Mouse (Mus musculus) forebrain, embryonic 14.5 days (tissue): ENCODE data around the gene Aldh18a1. TPM values are rescaled to one million over a fixed set of nuclear protein-coding genes. Genes with fewer than 3 reads are reported as not detected.
A peak's percentile ranks its signal among the peaks of the same experiment; 100 is the strongest.

ENCODE experiments used
- ATAC-seq: fragments of 200-750 bp; cut with Nextera tagmentation; 2 replicates; pipeline ENCODE4 v1.8.0; 2017; ENCODE audit warnings: mild to moderate bottlenecking, moderate library complexity
- DNase-seq: peaks from one replicate; pipeline ENCODE4 v3.0.0-alpha.2; 2015; ENCODE audit warnings: low spot score
- H3K27ac ChIP-seq: fragments of 300-500 bp; sonication (generic); 2 replicates; pipeline ENCODE4 v1.5.1; 2014; ENCODE audit warnings: low read depth, mild to moderate bottlenecking, control low read depth, low read length, moderate library complexity
- H3K27me3 ChIP-seq: fragments of 300-500 bp; sonication (generic); replicated peaks from 2 replicates; pipeline ENCODE4 v1.6.1; 2014; ENCODE audit warnings: low read length, control low read depth, mixed read lengths; ENCODE audit not compliant: control insufficient read depth, insufficient read depth
- H3K36me3 ChIP-seq: fragments of 300-500 bp; sonication (generic); 2 replicates; pipeline ENCODE4 v1.6.1; 2014; ENCODE audit warnings: low read length, control low read depth; ENCODE audit not compliant: control insufficient read depth, insufficient read depth
- H3K4me1 ChIP-seq: fragments of 300-500 bp; sonication (generic); 2 replicates; pipeline ENCODE4 v1.6.1; 2014; ENCODE audit warnings: antibody characterized with exemption, low read length, control low read depth; ENCODE audit not compliant: control insufficient read depth, insufficient read depth
- H3K4me2 ChIP-seq: fragments of 300-500 bp; sonication (generic); 2 replicates; pipeline ENCODE4 v1.6.1; 2014; ENCODE audit warnings: mild to moderate bottlenecking, control low read depth, low read length
- H3K4me3 ChIP-seq: fragments of 300-500 bp; sonication (generic); 2 replicates; pipeline ENCODE4 v1.5.1; 2014; ENCODE audit warnings: low read depth, low read length, control low read depth
- H3K9ac ChIP-seq: fragments of 300-500 bp; sonication (generic); 2 replicates; pipeline ENCODE4 v1.6.1; 2014; ENCODE audit warnings: mild to moderate bottlenecking, low read length, control low read depth, moderate library complexity
- H3K9me3 ChIP-seq: fragments of 300-500 bp; sonication (generic); replicated peaks from 2 replicates; pipeline ENCODE4 v1.6.1; 2016; ENCODE audit warnings: low read length, control low read depth, mixed read lengths; ENCODE audit not compliant: control insufficient read depth
- WGBS: fragments of 180-500 bp; shearing (Covaris S2); extraction: QIAGEN DNeasy Blood & Tissue Kit; methylation state at CpG from one replicate; pipeline ENCODE4 v1.1.7; 2014; 5-methylcytosine and 5-hydroxymethylcytosine counted together
- polyA plus RNA-seq: library from polyadenylated mRNA; unstranded; fragments of >200 nt; fragmentation: Nextera tagmentation; extraction: Ambion mirVana; gene quantifications from 2 replicates; pipeline ENCODE4 v1.2.1, GENCODE M21; 2014

Aldh18a1 gene
- polyA plus RNA-seq, 1 experiment from 2014 or later, result 56.3 TPM

DNA sequence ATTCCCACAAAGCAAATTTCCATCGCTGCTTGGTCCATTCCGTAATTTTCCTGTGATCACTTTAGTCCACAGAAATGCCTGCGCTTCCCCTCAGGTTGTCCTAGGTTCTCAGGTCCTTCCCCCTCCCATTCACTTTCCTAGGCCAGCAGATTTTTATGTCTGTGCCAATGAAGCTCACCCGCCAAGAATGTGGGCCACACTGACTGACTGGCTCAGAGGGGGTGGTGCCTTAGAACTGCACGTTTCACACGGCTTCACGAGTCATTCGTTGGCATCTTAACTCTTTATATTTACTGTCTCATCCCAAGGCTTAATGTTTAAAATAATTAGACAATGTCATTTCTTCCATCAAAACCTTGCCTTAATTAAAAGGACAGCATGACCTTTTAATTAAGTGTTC is 7.6 kb upstream of the Aldh18a1 start:
- WGBS, result 83% methylated on average over 8 of the region's 8 CpGs
- no peaks in the 10 kb centered on the region for H3K4me1 ChIP-seq
- no peak overlapping the region for H3K4me2 ChIP-seq
- DNase-seq (no peak), ATAC-seq (no peak)
- H3K27me3 ChIP-seq, result no peaks in the 10 kb centered on the region
- H3K36me3 ChIP-seq, result peaks cover 22% of the 10 kb centered on the region
- no peak overlapping the region for H3K4me3 ChIP-seq
- no peak overlapping the region for H3K9ac ChIP-seq
- H3K9me3 ChIP-seq, result no peaks in the 10 kb centered on the region
- no peak overlapping the region for H3K27ac ChIP-seq

DNA sequence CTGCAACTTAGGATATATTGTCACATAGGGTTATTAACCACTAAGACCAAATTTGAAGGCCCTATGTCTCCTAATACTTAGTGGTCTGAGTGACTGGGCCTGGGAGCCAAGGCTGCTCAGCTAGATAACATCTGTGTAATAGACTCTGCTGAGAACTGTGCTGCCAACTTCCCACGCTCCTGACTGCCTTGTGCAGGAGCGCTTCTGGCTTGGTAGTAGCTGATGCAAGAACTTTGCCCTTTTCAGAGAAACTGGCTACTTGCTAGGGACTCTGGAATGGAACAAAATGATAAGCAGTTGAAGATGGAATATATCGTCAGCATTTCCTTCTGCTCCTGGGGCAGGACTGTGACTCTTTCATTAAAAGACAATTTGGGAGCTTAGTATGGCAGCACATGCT is 7.0 kb upstream of the Aldh18a1 start:
- Histone ChIP-seq H3K9ac (no peak overlapping the region), H3K4me3 (no peak overlapping the region), H3K4me2 (no peak overlapping the region), H3K4me1 (no peaks in the 10 kb centered on the region), H3K27me3 (no peaks in the 10 kb centered on the region), H3K9me3 (no peaks in the 10 kb centered on the region), H3K27ac (no peak overlapping the region), H3K36me3 (peaks cover 22% of the 10 kb centered on the region)
- DNase-seq (no peak), ATAC-seq (no peak)
- WGBS, result 94% methylated on average over 3 of the region's 3 CpGs

DNA sequence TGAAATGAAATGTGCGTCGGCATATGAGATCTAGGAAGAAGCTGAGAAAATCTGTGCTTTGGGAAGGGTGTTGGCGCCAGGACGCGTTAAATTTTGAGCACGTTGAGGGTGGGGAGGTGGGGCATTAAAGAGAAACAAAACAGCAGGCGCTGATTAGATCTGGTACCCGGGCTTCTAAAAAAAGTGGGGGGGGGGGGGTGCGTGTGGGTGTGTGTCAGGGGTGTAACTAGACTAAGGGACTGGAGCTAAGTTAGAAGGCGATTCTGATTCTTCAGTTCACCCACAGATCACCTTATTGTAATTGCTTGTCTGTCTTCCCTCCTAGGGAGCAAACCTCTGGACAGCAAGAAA is 1.2 kb upstream of the Aldh18a1 start:
- under 1% methylated on average over 9 of the region's 10 CpGs for WGBS
- H3K4me2 ChIP-seq, result peak overlapping the region; percentile 83
- H3K27me3 ChIP-seq, result no peaks in the 10 kb centered on the region
- peaks cover 11% of the 10 kb centered on the region for H3K4me1 ChIP-seq
- H3K9ac ChIP-seq, result peak overlapping the region; percentile 56
- H3K36me3 ChIP-seq, result peaks cover 5% of the 10 kb centered on the region
- peak overlapping the region; percentile 86 for H3K4me3 ChIP-seq
- ATAC-seq (0 out of 2 replicates have a peak, but pooled peaks have one; percentile 0), DNase-seq (no peak)
- no peaks in the 10 kb centered on the region for H3K9me3 ChIP-seq
- H3K27ac ChIP-seq, result peak overlapping the region; percentile 44; the same call in 1 of the 2 replicates

DNA sequence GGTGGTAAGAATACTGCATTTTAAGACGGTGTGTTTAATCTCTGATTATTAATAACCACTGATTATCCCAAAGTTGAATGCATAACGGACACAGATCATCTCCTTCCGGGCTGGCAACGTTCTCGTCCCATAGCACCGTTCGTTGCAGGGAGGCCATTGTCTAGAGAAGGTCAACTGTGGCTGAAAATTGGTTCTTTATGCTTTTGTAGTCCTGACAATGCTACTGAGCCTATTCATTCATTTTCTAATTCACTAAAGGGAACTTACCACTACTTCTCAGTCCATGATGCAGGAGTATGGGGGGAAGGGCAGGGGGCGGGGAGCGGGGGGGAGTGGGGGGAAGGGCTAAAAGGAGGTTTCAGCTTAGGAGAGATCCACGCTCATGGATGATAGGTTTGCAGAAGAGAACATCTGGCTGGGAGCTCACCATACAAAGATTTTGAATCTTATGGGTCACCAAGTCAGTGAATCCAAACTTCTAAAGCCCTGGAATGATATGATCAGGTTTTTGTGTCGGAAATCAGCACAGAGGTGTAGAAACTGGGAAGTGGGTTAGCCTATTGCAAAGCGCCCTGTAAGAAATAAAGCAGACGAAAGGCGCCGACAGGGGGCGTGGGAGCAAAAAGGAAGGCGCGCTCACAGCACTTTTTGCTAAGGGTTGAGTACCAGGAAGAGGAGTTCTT is 725 bp upstream of the Aldh18a1 start:
- 4% methylated on average over 18 of the region's 18 CpGs for WGBS
- Histone ChIP-seq H3K9ac (peak overlapping the region; percentile 56), H3K9me3 (no peaks in the 10 kb centered on the region), H3K4me1 (peaks cover 11% of the 10 kb centered on the region), H3K4me3 (peak overlapping the region; percentile 86), H3K4me2 (peak overlapping the region; percentile 83), H3K27me3 (no peaks in the 10 kb centered on the region), H3K27ac (peak overlapping the region; percentile 61; the same call in 1 of the 2 replicates), H3K36me3 (peaks cover 7% of the 10 kb centered on the region)
- DNase-seq, result peak; percentile 96
- peak; percentile 70 for ATAC-seq

DNA sequence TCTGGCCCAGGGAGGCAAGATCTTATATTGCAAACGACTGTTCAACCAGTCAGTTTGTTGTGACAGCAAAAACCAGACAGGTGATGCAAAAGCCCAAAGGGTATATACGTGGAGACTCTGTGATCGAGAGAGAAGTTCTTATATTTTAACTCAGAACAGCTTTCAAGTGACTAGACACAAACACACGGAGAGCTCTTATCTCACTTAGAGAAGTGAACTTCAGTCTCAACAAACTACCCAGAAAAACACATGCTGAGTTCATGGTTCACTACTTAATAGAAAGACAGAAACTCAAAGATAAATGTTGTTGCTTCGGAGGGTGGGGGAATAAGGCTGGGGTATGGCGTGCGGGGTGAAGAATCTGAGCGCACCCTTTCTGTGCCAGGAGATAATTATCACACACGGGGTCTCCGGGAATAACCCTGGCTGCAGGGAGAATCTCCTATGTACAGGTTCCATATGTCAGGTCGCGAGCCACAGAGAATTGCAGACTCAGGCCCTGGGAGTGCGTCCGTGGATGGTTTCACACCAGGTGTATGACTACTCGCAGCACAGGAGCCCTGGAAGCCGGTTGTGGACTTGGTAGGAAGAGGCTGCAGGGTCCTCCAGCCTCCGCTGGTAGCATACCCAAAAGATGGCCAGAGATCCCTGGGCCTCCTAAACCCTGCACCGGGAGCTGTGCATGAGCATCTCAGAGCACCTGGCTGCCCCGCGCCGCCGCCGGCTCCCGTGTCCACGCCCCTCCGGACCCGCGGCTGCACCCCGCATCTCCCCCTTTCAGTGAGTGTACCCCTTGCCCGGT is 571 bp downstream of the Aldh18a1 start:
- Histone ChIP-seq H3K4me3 (peak overlapping the region; percentile 86), H3K9ac (peak overlapping the region; percentile 82), H3K36me3 (peaks cover 20% of the 10 kb centered on the region), H3K9me3 (no peaks in the 10 kb centered on the region), H3K4me2 (peak overlapping the region; percentile 83), H3K27ac (peak overlapping the region; percentile 69), H3K4me1 (peaks cover 11% of the 10 kb centered on the region), H3K27me3 (no peaks in the 10 kb centered on the region)
- peak; percentile 62 for ATAC-seq
- 3% methylated on average over 30 of the region's 30 CpGs for WGBS
- peak; percentile 22 for DNase-seq

DNA sequence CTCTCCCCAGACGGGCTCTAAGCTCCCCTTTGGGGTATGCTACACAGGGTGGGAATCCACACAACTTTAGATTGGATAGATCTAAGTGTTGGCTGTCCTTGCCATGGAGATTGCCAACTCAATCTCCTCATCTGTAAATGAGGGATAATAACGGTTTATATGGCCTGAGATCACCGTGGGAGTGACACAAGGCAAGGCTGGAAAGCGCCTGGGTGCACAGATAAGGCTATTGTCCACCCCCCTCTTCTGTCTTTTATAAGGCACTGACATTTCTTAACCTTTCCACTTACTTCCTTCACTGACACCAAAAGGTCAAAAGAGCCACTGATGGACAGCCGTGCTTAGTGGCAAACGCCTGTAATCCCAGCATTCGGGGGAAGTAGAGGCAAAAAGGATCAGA is 1.4 kb downstream of the Aldh18a1 start:
- ATAC-seq, result no peak
- no peaks in the 10 kb centered on the region for H3K27me3 ChIP-seq
- H3K9ac ChIP-seq, result peak overlapping the region; percentile 82
- peak overlapping the region; percentile 83 for H3K4me2 ChIP-seq
- H3K4me1 ChIP-seq, result peaks cover 11% of the 10 kb centered on the region
- H3K36me3 ChIP-seq, result peaks cover 28% of the 10 kb centered on the region
- no peak overlapping the region for H3K27ac ChIP-seq
- peak overlapping the region; percentile 86 for H3K4me3 ChIP-seq
- DNase-seq, result no peak
- no peaks in the 10 kb centered on the region for H3K9me3 ChIP-seq
- WGBS, result 65% methylated on average over 7 of the region's 7 CpGs

DNA sequence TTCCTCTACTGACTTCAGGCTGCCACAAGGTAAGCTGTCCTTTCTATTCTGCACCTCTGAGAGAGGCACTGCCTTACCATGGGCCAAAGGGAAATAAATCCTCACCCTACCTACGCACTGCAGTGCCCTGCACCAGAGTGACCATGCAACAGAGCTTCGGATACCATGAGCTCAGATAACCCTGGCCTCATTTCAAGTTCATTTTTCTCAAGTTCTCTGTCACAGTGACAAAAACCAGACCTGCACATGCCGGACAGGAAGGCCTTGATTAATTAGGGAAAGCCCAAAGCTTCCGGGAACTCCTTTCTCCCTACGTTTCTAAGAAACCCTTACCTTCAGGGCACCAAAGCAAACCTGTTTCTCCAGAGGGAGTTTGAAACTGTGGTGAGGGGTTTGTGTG is 6.6 kb downstream of the Aldh18a1 start:
- peaks cover 65% of the 10 kb centered on the region for H3K36me3 ChIP-seq
- no peak overlapping the region for H3K4me2 ChIP-seq
- no peak overlapping the region for H3K4me3 ChIP-seq
- WGBS, result 91% methylated on average over 5 of the region's 5 CpGs
- H3K9me3 ChIP-seq, result no peaks in the 10 kb centered on the region
- H3K9ac ChIP-seq, result no peak overlapping the region
- DNase-seq (no peak), ATAC-seq (no peak)
- no peak overlapping the region for H3K27ac ChIP-seq
- H3K27me3 ChIP-seq, result no peaks in the 10 kb centered on the region
- peaks cover 3% of the 10 kb centered on the region; the same call in 1 of the 2 replicates for H3K4me1 ChIP-seq

DNA sequence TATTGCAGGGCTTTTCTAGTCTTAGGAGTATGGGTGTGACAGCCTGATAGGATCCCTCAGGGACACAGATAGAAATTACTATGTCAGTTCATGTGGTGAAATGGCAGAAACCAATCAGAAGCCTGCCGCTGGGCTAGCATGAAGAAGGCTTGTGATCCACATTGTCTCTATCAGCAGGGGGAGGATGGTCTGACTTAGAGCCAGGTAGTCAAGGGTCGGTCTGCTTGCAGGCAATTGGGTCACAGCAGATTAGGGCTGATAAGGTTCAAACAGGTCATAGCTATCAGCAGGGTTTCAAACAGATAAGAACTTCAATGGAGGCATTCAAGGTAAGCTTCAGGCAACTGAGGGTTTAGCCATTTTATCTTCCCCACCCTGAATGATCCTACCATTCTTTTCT is 7.4 kb downstream of the Aldh18a1 start:
- ATAC-seq, result no peak
- no peak overlapping the region for H3K4me2 ChIP-seq
- 83% methylated on average over 2 of the region's 2 CpGs for WGBS
- no peak overlapping the region for H3K9ac ChIP-seq
- peaks cover 73% of the 10 kb centered on the region for H3K36me3 ChIP-seq
- H3K27ac ChIP-seq, result no peak overlapping the region
- H3K9me3 ChIP-seq, result no peaks in the 10 kb centered on the region
- H3K4me1 ChIP-seq, result no peaks in the 10 kb centered on the region
- no peaks in the 10 kb centered on the region for H3K27me3 ChIP-seq
- H3K4me3 ChIP-seq, result no peak overlapping the region
- no peak for DNase-seq

DNA sequence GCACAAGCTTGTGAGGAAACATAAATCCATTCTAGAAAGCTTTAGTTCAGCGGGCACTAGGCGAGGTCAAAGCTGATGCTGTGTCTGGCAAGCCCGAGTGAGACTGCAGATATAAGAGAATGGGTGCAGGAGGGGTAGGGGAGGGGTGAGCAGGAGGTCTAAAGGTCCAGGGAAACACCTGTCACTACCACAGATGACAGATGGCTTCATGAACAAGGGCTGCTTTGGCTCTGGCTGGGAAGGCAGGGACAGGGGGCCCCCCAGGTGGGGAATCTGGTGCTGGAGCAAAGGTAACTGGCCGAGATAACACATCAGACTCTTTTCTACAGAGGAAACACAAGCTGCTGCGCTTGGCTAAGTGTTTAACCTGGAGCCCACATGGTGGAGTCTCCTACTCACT is 12.8 kb downstream of the Aldh18a1 start:
- no peaks in the 10 kb centered on the region for H3K27me3 ChIP-seq
- H3K4me1 ChIP-seq, result no peaks in the 10 kb centered on the region
- H3K4me2 ChIP-seq, result no peak overlapping the region
- H3K9me3 ChIP-seq, result peaks cover 5% of the 10 kb centered on the region
- H3K27ac ChIP-seq, result no peak overlapping the region
- H3K4me3 ChIP-seq, result no peak overlapping the region
- ATAC-seq, result no peak
- peaks cover 92% of the 10 kb centered on the region for H3K36me3 ChIP-seq
- DNase-seq, result no peak
- H3K9ac ChIP-seq, result no peak overlapping the region
- 86% methylated on average over 5 of the region's 5 CpGs for WGBS
